Mouse (Mus musculus) heart, adult 2 months (tissue): ENCODE results near the gene Dnmt3b. TPM values are rescaled to one million over a fixed set of nuclear protein-coding genes. Genes with fewer than 3 reads are reported as not detected.
"Not testable (repeated sequence)": the region's sequence is repeated elsewhere in the genome, so short reads cannot be mapped to it uniquely, and the experiment has no call there.

Experiments used
- DNase-seq, 2 experiments: peaks; one replicate each; pipeline ENCODE4 v3.0.0; 2021
- H3K27ac ChIP-seq: fragments of 200-600 bp; 2 replicates; pipeline ENCODE4 v1.8.1; 2022
- H3K27me3 ChIP-seq: fragments of 200-500 bp; 2 replicates; pipeline ENCODE4 v1.6.1; 2012; ENCODE audit warnings: mild to moderate bottlenecking, low read length, inconsistent platforms, mixed read lengths; ENCODE audit not compliant: control insufficient read depth, insufficient read depth
- H3K36me3 ChIP-seq: fragments of 200-500 bp; 2 replicates; pipeline ENCODE4 v1.6.1; 2012; ENCODE audit warnings: low read length, inconsistent platforms; ENCODE audit not compliant: control insufficient read depth, insufficient read depth
- H3K4me1 ChIP-seq: fragments of 200-500 bp; 2 replicates; pipeline ENCODE4 v1.6.1; 2011; ENCODE audit warnings: low read length; ENCODE audit not compliant: control insufficient read depth, insufficient read depth
- H3K4me3 ChIP-seq: fragments of 200-600 bp; 2 replicates; pipeline ENCODE4 v1.8.1; 2022
- H3K79me2 ChIP-seq: fragments of 200-500 bp; replicated peaks from 2 replicates; pipeline ENCODE4 v1.6.1; 2012; ENCODE audit warnings: mild to moderate bottlenecking, inconsistent platforms, low read length, moderate library complexity, mixed read lengths; ENCODE audit not compliant: control insufficient read depth, insufficient read depth
- H3K9ac ChIP-seq: fragments of 200-500 bp; 2 replicates; pipeline ENCODE4 v1.6.1; 2012; ENCODE audit warnings: low read depth, mild to moderate bottlenecking, control low read depth, inconsistent platforms, low read length, mixed read lengths
- CTCF ChIP-seq: fragments of 200-600 bp; IDR thresholded peaks from 2 replicates; pipeline ENCODE4 v1.8.1; 2022; ENCODE audit warnings: antibody characterized with exemption, mild to moderate bottlenecking, moderate library complexity
- EP300 ChIP-seq: fragments of 200-500 bp; IDR thresholded peaks from 2 replicates; pipeline ENCODE4 v1.6.1; 2011; ENCODE audit warnings: low read depth, low read length, control low read depth; ENCODE audit not compliant: insufficient read depth
- POLR2A ChIP-seq: fragments of 200-500 bp; IDR thresholded peaks from 2 replicates; pipeline ENCODE4 v1.6.1; 2011; ENCODE audit warnings: mild to moderate bottlenecking, low read depth, low read length, control low read depth; ENCODE audit not compliant: insufficient read depth
- WGBS: fragments of 180-500 bp; shearing (Covaris S2); methylation state at CpG from one replicate; pipeline ENCODE4 v1.1.7; 2018; 5-methylcytosine and 5-hydroxymethylcytosine counted together
- intact Hi-C: fragments of 180-260 bp; cut with DNase I; formaldehyde crosslinking; loops from one replicate; pipeline ENCODE4 v1.15.1; 2025
- polyA plus RNA-seq: library from polyadenylated mRNA; depleted of rRNA; stranded (reverse); fragments of >200 nt; gene quantifications from 2 replicates; pipeline ENCODE4 v1.2.3, GENCODE M21; 2012
- total RNA-seq, 2 experiments: library from RNA; stranded (reverse); gene quantifications; 2 replicates each; pipeline ENCODE4 v1.2.3; 2021

Dnmt3b gene
- total and polyA plus RNA-seq, 3 experiments, result 0.84 to 1.6 (median 1.0) TPM

- DNase-seq, result no peak
- no peak overlapping the region for H3K27ac ChIP-seq
- no peaks in the 10 kb centered on the region for H3K36me3 ChIP-seq
- no peak for TF ChIP-seq CTCF
- TF ChIP-seq EP300, result no peak
- TF ChIP-seq POLR2A, result no peak
- WGBS, result 58% methylated on average over 6 of the region's 6 CpGs
- H3K4me1 ChIP-seq, result no peaks in the 10 kb centered on the region
- no peak overlapping the region for H3K9ac ChIP-seq
- intact Hi-C loops, result no loop called here
- no peaks in the 10 kb centered on the region for H3K27me3 ChIP-seq
- H3K79me2 ChIP-seq, result no peaks in the 10 kb centered on the region
- H3K4me3 ChIP-seq, result no peak overlapping the region
Observed at GRCm38 (mm10) chr2:153642999-153643398, 6.3 kb upstream of the Dnmt3b start.

GRCm38 (mm10) chr2:153648773-153649297 lies 415 bp upstream of the Dnmt3b start:
- TF ChIP-seq EP300, result no peak
- no peak for TF ChIP-seq CTCF
- no peak for TF ChIP-seq POLR2A
- Histone ChIP-seq H3K27me3 (no peaks in the 10 kb centered on the region), H3K27ac (no peak overlapping the region; the same call in 1 of the 2 replicates), H3K79me2 (no peaks in the 10 kb centered on the region), H3K36me3 (no peaks in the 10 kb centered on the region), H3K4me1 (peaks cover 5% of the 10 kb centered on the region), H3K9ac (peak overlapping the region; percentile 93), H3K4me3 (peak overlapping the region; percentile 90)
- no peak for DNase-seq
- WGBS, result 33% methylated on average over 14 of the region's 14 CpGs
- intact Hi-C loops, result loop anchor here (1.0 kb wide), 1 partner anchor 17 kb away; the partner anchor contains the start of gene Commd7

GRCm38 (mm10) chr2:153650014-153650687 lies 901 bp downstream of the Dnmt3b start:
- no peak for TF ChIP-seq POLR2A
- H3K27me3 ChIP-seq, result no peaks in the 10 kb centered on the region
- peak overlapping the region; percentile 93 for H3K9ac ChIP-seq
- intact Hi-C loops, result no loop called here
- no peaks in the 10 kb centered on the region for H3K36me3 ChIP-seq
- H3K4me1 ChIP-seq, result peaks cover 5% of the 10 kb centered on the region
- H3K27ac ChIP-seq, result peak overlapping the region; percentile 57
- peak overlapping the region; percentile 90 for H3K4me3 ChIP-seq
- DNase-seq, result peak in 1 of 2 experiments; percentile 25
- WGBS, result 13% methylated on average over 28 of the region's 28 CpGs
- H3K79me2 ChIP-seq, result no peaks in the 10 kb centered on the region

GRCm38 (mm10) chr2:153651681-153652080 lies 2.4 kb downstream of the Dnmt3b start:
- Histone ChIP-seq H3K4me3 (no peak overlapping the region), H3K36me3 (no peaks in the 10 kb centered on the region), H3K27me3 (no peaks in the 10 kb centered on the region), H3K4me1 (peaks cover 5% of the 10 kb centered on the region), H3K79me2 (no peaks in the 10 kb centered on the region), H3K27ac (no peak overlapping the region), H3K9ac (no peak overlapping the region)
- intact Hi-C loops, result no loop called here
- DNase-seq, result no peak
- TF ChIP-seq CTCF (no peak), POLR2A (no peak), EP300 (no peak)
- 76% methylated on average over 3 of the region's 3 CpGs for WGBS

GRCm38 (mm10) chr2:153657659-153658058 lies 8.4 kb downstream of the Dnmt3b start:
- H3K36me3 ChIP-seq, H3K9ac ChIP-seq, H3K4me3 ChIP-seq, H3K79me2 ChIP-seq, DNase-seq, H3K4me1 ChIP-seq, intact Hi-C loops, H3K27me3 ChIP-seq, H3K27ac ChIP-seq: not testable (repeated sequence)
- WGBS, result 82% methylated on average over 8 of the region's 8 CpGs

- H3K36me3 ChIP-seq, result no peaks in the 10 kb centered on the region
- no peak overlapping the region for H3K27ac ChIP-seq
- no peaks in the 10 kb centered on the region for H3K79me2 ChIP-seq
- TF ChIP-seq CTCF, result no peak
- no peak for TF ChIP-seq EP300
- no peak for TF ChIP-seq POLR2A
- no peak overlapping the region for H3K4me3 ChIP-seq
- H3K27me3 ChIP-seq, result no peaks in the 10 kb centered on the region
- no peak overlapping the region for H3K9ac ChIP-seq
- 57% methylated on average over 3 of the region's 3 CpGs for WGBS
- intact Hi-C loops, result no loop called here
- H3K4me1 ChIP-seq, result no peaks in the 10 kb centered on the region
- no peak for DNase-seq
Observed at GRCm38 (mm10) chr2:153660616-153661015, 11.4 kb downstream of the Dnmt3b start.
